Mouse (Mus musculus) forebrain, postnatal 0 days (tissue): Measurements from ENCODE around the gene Zfp536. TPM values are rescaled to one million over a fixed set of nuclear protein-coding genes. Genes with fewer than 3 reads are reported as not detected.

Source experiments
- ATAC-seq: fragments of 200-750 bp; cut with Nextera tagmentation; 2 replicates; pipeline ENCODE4 v1.8.0; 2017; ENCODE audit warnings: mild to moderate bottlenecking, moderate library complexity
- DNase-seq: peaks from one replicate; pipeline ENCODE4 v3.0.0-alpha.2; 2015
- H3K27ac ChIP-seq: fragments of 300-500 bp; sonication (generic); 2 replicates; pipeline ENCODE4 v1.5.1; 2014; ENCODE audit warnings: low read depth, mild to moderate bottlenecking, antibody characterized with exemption, low read length, moderate library complexity, mixed read lengths
- H3K27me3 ChIP-seq: fragments of 300-500 bp; sonication (generic); 2 replicates; pipeline ENCODE4 v1.6.1; 2014; ENCODE audit warnings: mild to moderate bottlenecking, low read length, mixed read lengths; ENCODE audit not compliant: insufficient read depth
- H3K36me3 ChIP-seq: fragments of 300-500 bp; sonication (generic); 2 replicates; pipeline ENCODE4 v1.6.1; 2014; ENCODE audit warnings: mild to moderate bottlenecking, moderate library complexity; ENCODE audit not compliant: insufficient read depth
- H3K4me1 ChIP-seq: fragments of 300-500 bp; sonication (generic); 2 replicates; pipeline ENCODE4 v1.6.1; 2014; ENCODE audit warnings: antibody characterized with exemption; ENCODE audit not compliant: insufficient read depth
- H3K4me2 ChIP-seq: fragments of 300-500 bp; sonication (generic); 2 replicates; pipeline ENCODE4 v1.6.1; 2014; ENCODE audit warnings: low read depth, mild to moderate bottlenecking, moderate library complexity
- H3K4me3 ChIP-seq: fragments of 300-500 bp; sonication (generic); 2 replicates; pipeline ENCODE4 v1.5.1; 2014; ENCODE audit warnings: low read depth, low read length, mixed read lengths
- H3K9ac ChIP-seq: fragments of 300-500 bp; sonication (generic); 2 replicates; pipeline ENCODE4 v1.6.1; 2014; ENCODE audit warnings: mild to moderate bottlenecking
- H3K9me3 ChIP-seq: fragments of 300-500 bp; sonication (generic); 2 replicates; pipeline ENCODE4 v1.6.1; 2016; ENCODE audit warnings: low read length
- CTCF ChIP-seq: sonication (generic); IDR thresholded peaks from 2 replicates; pipeline ENCODE4 v1.5.1; 2016; ENCODE audit warnings: antibody characterized with exemption, control low read depth, low read depth
- WGBS: fragments of 180-500 bp; shearing (Covaris S2); extraction: QIAGEN DNeasy Blood & Tissue Kit; methylation state at CpG from one replicate; pipeline ENCODE4 v1.1.7; 2014; 5-methylcytosine and 5-hydroxymethylcytosine counted together
- polyA plus RNA-seq: library from polyadenylated mRNA; unstranded; fragments of >200 nt; fragmentation: Nextera tagmentation; extraction: Ambion mirVana; gene quantifications from 2 replicates; pipeline ENCODE4 v1.2.1, GENCODE M21; 2015
- total RNA-seq: library from RNA; depleted of rRNA; stranded (reverse); fragments of >200 nt; gene quantifications from 2 replicates; pipeline ENCODE4 v1.2.3, GENCODE M21; 2014

Zfp536 gene
- total and polyA plus RNA-seq, 2 experiments from 2014 or later: 17.0 to 34.9 TPM

GRCm38 (mm10) chr7:37753024-37753423, 20.4 kb downstream of the Zfp536 start:
- H3K9ac ChIP-seq: no peak overlapping the region
- H3K27ac ChIP-seq: no peak overlapping the region
- ATAC-seq (no peak), DNase-seq (no peak)
- H3K4me3 ChIP-seq: no peak overlapping the region
- 78% methylated on average over 1 of the region's 1 CpGs for WGBS
- no peaks in the 10 kb centered on the region for H3K36me3 ChIP-seq
- no peak overlapping the region for H3K4me2 ChIP-seq
- H3K27me3 ChIP-seq: no peaks in the 10 kb centered on the region
- H3K4me1 ChIP-seq: no peaks in the 10 kb centered on the region
- TF ChIP-seq CTCF: no peak
- H3K9me3 ChIP-seq: no peaks in the 10 kb centered on the region

GRCm38 (mm10) chr7:37746133-37746761, 27.2 kb downstream of the Zfp536 start:
- no peak overlapping the region for H3K4me3 ChIP-seq
- DNase-seq: no peak
- no peak overlapping the region for H3K27ac ChIP-seq
- H3K9ac ChIP-seq: no peak overlapping the region
- H3K36me3 ChIP-seq: no peaks in the 10 kb centered on the region
- TF ChIP-seq CTCF: no peak
- H3K27me3 ChIP-seq: no peaks in the 10 kb centered on the region
- H3K9me3 ChIP-seq: no peaks in the 10 kb centered on the region
- peaks cover 6% of the 10 kb centered on the region; the same call in 1 of the 2 replicates for H3K4me1 ChIP-seq
- 20% methylated on average over 12 of the region's 13 CpGs for WGBS
- ATAC-seq: peak; percentile 16
- H3K4me2 ChIP-seq: 0 out of 2 replicates have a peak overlapping the region, but pooled peaks have one; percentile 0

- no peak overlapping the region for H3K27ac ChIP-seq
- H3K4me3 ChIP-seq: no peak overlapping the region
- no peaks in the 10 kb centered on the region for H3K36me3 ChIP-seq
- no peak overlapping the region for H3K4me2 ChIP-seq
- 53% methylated on average over 8 of the region's 8 CpGs for WGBS
- ATAC-seq: no peak
- H3K9me3 ChIP-seq: no peaks in the 10 kb centered on the region
- DNase-seq: no peak
- peaks cover 6% of the 10 kb centered on the region; the same call in 1 of the 2 replicates for H3K4me1 ChIP-seq
- TF ChIP-seq CTCF: no peak
- H3K9ac ChIP-seq: no peak overlapping the region
- no peaks in the 10 kb centered on the region for H3K27me3 ChIP-seq
Observed at GRCm38 (mm10) chr7:37743350-37743749, 30.1 kb downstream of the Zfp536 start.

- Histone ChIP-seq H3K4me1 (no peaks in the 10 kb centered on the region), H3K4me3 (no peak overlapping the region), H3K4me2 (no peak overlapping the region), H3K9ac (no peak overlapping the region), H3K36me3 (no peaks in the 10 kb centered on the region), H3K27me3 (no peaks in the 10 kb centered on the region), H3K27ac (no peak overlapping the region), H3K9me3 (no peaks in the 10 kb centered on the region)
- DNase-seq: no peak
- TF ChIP-seq CTCF: no peak
- no peak for ATAC-seq
- WGBS: 20% methylated on average over 8 of the region's 8 CpGs
Observed at GRCm38 (mm10) chr7:37737191-37737590, 36.2 kb downstream of the Zfp536 start.

GRCm38 (mm10) chr7:37736413-37736720, 37.1 kb downstream of the Zfp536 start:
- WGBS: 24% methylated on average over 4 of the region's 4 CpGs
- H3K27ac ChIP-seq: no peak overlapping the region
- H3K27me3 ChIP-seq: no peaks in the 10 kb centered on the region
- H3K4me2 ChIP-seq: no peak overlapping the region
- no peak overlapping the region for H3K4me3 ChIP-seq
- no peaks in the 10 kb centered on the region for H3K9me3 ChIP-seq
- no peaks in the 10 kb centered on the region for H3K36me3 ChIP-seq
- no peak overlapping the region for H3K9ac ChIP-seq
- no peak for TF ChIP-seq CTCF
- H3K4me1 ChIP-seq: no peaks in the 10 kb centered on the region
- DNase-seq (no peak), ATAC-seq (no peak)

- H3K4me3 ChIP-seq: no peak overlapping the region
- WGBS: 49% methylated on average over 7 of the region's 7 CpGs
- H3K27me3 ChIP-seq: no peaks in the 10 kb centered on the region
- ATAC-seq (no peak), DNase-seq (no peak)
- H3K9me3 ChIP-seq: no peaks in the 10 kb centered on the region
- no peak overlapping the region for H3K4me2 ChIP-seq
- H3K4me1 ChIP-seq: no peaks in the 10 kb centered on the region
- H3K36me3 ChIP-seq: no peaks in the 10 kb centered on the region
- no peak overlapping the region for H3K27ac ChIP-seq
- TF ChIP-seq CTCF: no peak
- H3K9ac ChIP-seq: no peak overlapping the region
Observed at GRCm38 (mm10) chr7:37735707-37736412, 37.6 kb downstream of the Zfp536 start.

GRCm38 (mm10) chr7:37735101-37735500, 38.3 kb downstream of the Zfp536 start:
- no peak overlapping the region for H3K4me3 ChIP-seq
- TF ChIP-seq CTCF: no peak
- no peak for DNase-seq
- no peak overlapping the region for H3K27ac ChIP-seq
- no peaks in the 10 kb centered on the region for H3K4me1 ChIP-seq
- no peak overlapping the region for H3K9ac ChIP-seq
- H3K4me2 ChIP-seq: no peak overlapping the region
- H3K9me3 ChIP-seq: no peaks in the 10 kb centered on the region
- no peaks in the 10 kb centered on the region for H3K27me3 ChIP-seq
- 50% methylated on average over 6 of the region's 6 CpGs for WGBS
- no peaks in the 10 kb centered on the region for H3K36me3 ChIP-seq
- no peak for ATAC-seq
